Mouse (Mus musculus) liver, embryonic 15.5 days (tissue): ENCODE measurements around the gene Sergef. TPM values are rescaled to one million over a fixed set of nuclear protein-coding genes. Genes with fewer than 3 reads are reported as not detected.
"Not testable (repeated sequence)": the region's sequence is repeated elsewhere in the genome, so short reads cannot be mapped to it uniquely, and the experiment has no call there.

ENCODE experiments used
- ATAC-seq: fragments of 200-750 bp; cut with Nextera tagmentation; 2 replicates; pipeline ENCODE4 v1.8.0; 2017; ENCODE audit warnings: moderate number of reproducible peaks, mild to moderate bottlenecking, moderate library complexity; ENCODE audit not compliant: insufficient read depth
- H3K27ac ChIP-seq: fragments of 300-500 bp; sonication (generic); replicated peaks from 2 replicates; pipeline ENCODE4 v1.5.1; 2015; ENCODE audit warnings: mild to moderate bottlenecking, inconsistent platforms
- H3K27me3 ChIP-seq: fragments of 300-500 bp; sonication (generic); 2 replicates; pipeline ENCODE4 v1.6.1; 2015; ENCODE audit warnings: mild to moderate bottlenecking, inconsistent platforms
- H3K36me3 ChIP-seq: fragments of 300-500 bp; sonication (generic); replicated peaks from 2 replicates; pipeline ENCODE4 v1.6.1; 2015; ENCODE audit warnings: moderate library complexity, mild to moderate bottlenecking, inconsistent platforms
- H3K4me1 ChIP-seq: fragments of 300-500 bp; sonication (generic); replicated peaks from 2 replicates; pipeline ENCODE4 v1.6.1; 2015; ENCODE audit warnings: inconsistent platforms
- H3K4me2 ChIP-seq: fragments of 300-500 bp; sonication (generic); 2 replicates; pipeline ENCODE4 v1.6.1; 2015; ENCODE audit warnings: moderate library complexity, mild to moderate bottlenecking, inconsistent platforms
- H3K4me3 ChIP-seq: fragments of 300-500 bp; sonication (generic); replicated peaks from 2 replicates; pipeline ENCODE4 v1.5.1; 2015; ENCODE audit warnings: mild to moderate bottlenecking, inconsistent platforms
- H3K9ac ChIP-seq: fragments of 300-500 bp; sonication (generic); 2 replicates; pipeline ENCODE4 v1.6.1; 2015; ENCODE audit warnings: moderate library complexity, mild to moderate bottlenecking, inconsistent platforms
- H3K9me3 ChIP-seq: fragments of 300-500 bp; sonication (generic); replicated peaks from 2 replicates; pipeline ENCODE4 v1.6.1; 2016; ENCODE audit warnings: inconsistent platforms
- WGBS: fragments of 180-500 bp; shearing (Covaris S2); methylation state at CpG from one replicate; pipeline ENCODE4 v1.1.7; 2015; ENCODE audit warnings: mixed read lengths; ENCODE audit not compliant: insufficient replicate concordance; 5-methylcytosine and 5-hydroxymethylcytosine counted together
- polyA plus RNA-seq: library from polyadenylated mRNA; unstranded; fragments of >200 nt; fragmentation: Nextera tagmentation; extraction: Ambion mirVana; gene quantifications from 2 replicates; pipeline ENCODE4 v1.2.1, GENCODE M21; 2015

The Sergef gene
- 5.2 TPM in 2 replicates for polyA plus RNA-seq

DNA sequence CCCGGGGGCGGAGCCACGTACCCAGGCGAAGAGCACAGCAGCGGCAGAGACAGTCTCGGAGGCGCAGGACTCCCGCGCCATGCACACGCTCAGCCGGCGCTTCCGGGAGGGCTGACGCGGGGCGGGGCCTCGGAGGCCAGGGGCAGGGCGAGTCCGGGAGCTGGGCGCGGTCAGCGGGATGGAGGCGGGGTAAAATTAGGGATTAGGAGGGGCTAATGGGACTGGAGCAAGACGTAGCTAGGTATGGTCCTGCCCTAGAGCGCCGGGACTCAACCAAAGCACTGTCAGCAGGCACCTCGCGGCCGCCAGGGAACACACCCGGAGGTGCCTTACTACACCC lies at the start of gene Sergef:
Gene Sergef, minus strand, starts transcription at position 116 of the 340 bp plus-strand sequence.
- Histone ChIP-seq H3K4me3 (peak within 1 kb of the TSS; percentile 70), H3K4me2 (peak within 1 kb of the TSS; percentile 96), H3K36me3 (no peaks in the 10 kb centered on the region), H3K4me1 (peaks cover 17% of the 10 kb centered on the region), H3K9me3 (no peaks in the 10 kb centered on the region), H3K27ac (no peak within 1 kb of the TSS), H3K9ac (peak within 1 kb of the TSS; percentile 72), H3K27me3 (peaks cover 11% of the 10 kb centered on the region)
- WGBS, result under 1% methylated on average over 30 of the region's 30 CpGs
- peak; percentile 94 for ATAC-seq

DNA sequence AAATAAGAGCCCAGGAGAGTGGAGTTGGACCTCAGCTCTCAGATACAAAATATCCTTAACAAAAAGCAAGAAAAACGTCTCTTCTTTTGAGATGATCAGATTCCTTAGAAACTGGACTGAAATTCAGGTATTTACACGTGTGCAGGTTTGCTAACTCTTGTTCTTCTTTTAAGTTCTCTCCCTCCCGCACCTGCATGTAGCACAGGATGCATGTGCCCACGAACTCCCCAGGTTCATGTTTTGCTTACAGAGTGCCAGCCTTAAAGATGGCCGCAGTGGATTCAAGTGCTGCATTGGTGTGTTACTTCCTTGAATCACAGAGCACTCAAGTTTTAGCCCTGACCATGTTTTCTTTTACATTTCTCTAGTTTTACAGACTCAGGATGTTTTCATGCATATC lies 47.2 kb upstream of the Sergef start:
- Histone ChIP-seq H3K9me3 (no peaks in the 10 kb centered on the region), H3K27ac (no peak overlapping the region)
- 63% methylated on average over 5 of the region's 5 CpGs for WGBS

DNA sequence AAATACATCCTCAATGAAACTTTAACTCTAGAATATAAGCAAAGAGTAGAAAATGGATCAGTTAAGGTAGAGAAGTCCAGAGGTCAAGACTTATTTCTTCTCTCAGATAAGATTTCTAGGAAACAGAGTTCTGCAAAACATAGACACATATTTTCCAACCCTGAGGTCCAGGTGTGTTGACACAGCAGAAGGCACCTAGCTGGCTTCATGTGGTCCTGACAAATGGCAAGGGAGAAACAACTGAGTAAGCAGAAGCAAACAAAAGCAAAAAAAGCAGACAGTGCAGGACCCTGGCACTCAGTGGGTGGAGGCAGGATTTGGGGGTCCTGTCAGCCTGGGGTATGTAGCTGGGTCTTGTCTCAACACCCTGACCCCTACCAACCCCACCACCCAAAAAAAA lies 41.1 kb upstream of the Sergef start:
- no peak for ATAC-seq
- no peaks in the 10 kb centered on the region for H3K4me1 ChIP-seq
- H3K36me3 ChIP-seq, result no peaks in the 10 kb centered on the region
- no peak overlapping the region for H3K9ac ChIP-seq
- no peaks in the 10 kb centered on the region for H3K27me3 ChIP-seq
- no peak overlapping the region for H3K27ac ChIP-seq
- no peak overlapping the region for H3K4me2 ChIP-seq
- no peak overlapping the region for H3K4me3 ChIP-seq
- no peaks in the 10 kb centered on the region for H3K9me3 ChIP-seq

More for the DNA sequence above, 47.2 kb upstream of the Sergef start:
- no peak overlapping the region for H3K4me2 ChIP-seq
- no peak overlapping the region for H3K4me3 ChIP-seq
- H3K27me3 ChIP-seq, result no peaks in the 10 kb centered on the region
- peaks cover 38% of the 10 kb centered on the region for H3K36me3 ChIP-seq
- no peak for ATAC-seq
- H3K9ac ChIP-seq, result no peak overlapping the region
- no peaks in the 10 kb centered on the region for H3K4me1 ChIP-seq

DNA sequence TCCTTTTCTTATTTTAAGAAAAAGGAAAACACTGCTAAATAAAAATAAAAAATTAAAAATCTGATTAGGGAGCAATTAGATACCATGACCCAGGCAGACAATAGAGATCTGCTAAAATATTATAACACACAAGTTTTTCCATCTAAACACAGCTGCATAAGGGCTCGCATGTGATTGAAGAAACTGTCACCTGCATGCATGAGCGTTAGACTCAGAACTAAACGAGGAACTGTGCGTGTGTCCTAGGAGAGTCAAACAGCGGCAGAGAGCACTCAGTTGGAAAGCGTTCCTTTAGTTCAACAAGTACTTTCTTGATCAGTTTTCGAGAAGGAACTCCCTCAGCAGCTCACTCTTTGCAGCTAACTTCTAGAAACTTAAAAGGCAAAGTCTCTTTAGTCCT lies 39.4 kb upstream of the Sergef start:
- not testable (repeated sequence) for H3K9me3 ChIP-seq, H3K4me2 ChIP-seq, H3K27ac ChIP-seq, H3K4me3 ChIP-seq, H3K36me3 ChIP-seq, H3K27me3 ChIP-seq, H3K4me1 ChIP-seq, H3K9ac ChIP-seq, ATAC-seq
- 64% methylated on average over 7 of the region's 7 CpGs for WGBS

DNA sequence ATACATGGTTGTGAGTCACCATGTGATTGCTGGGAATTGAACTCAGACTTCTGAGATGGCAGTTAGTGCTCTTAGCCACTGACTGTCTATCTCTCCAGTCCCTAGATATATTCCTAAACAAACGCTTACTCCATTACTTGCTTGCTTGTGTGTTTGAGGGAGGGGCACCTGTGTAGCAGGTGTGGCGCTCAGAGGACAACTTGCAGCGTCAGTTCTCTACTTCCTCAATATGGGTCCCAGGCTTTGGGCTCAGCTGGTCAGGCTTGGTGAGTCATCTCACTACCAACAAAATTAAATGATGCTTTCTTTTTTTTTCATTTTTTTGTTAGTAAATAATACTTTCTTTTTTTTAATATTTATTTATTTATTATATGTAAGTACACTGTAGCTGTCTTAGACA lies 38.8 kb upstream of the Sergef start:
- no peak overlapping the region for H3K27ac ChIP-seq
- ATAC-seq, result no peak
- H3K27me3 ChIP-seq, result 0 out of 2 replicates have a peak, but pooled peaks cover 3% of the 10 kb centered on the region
- WGBS, result 42% methylated on average over 3 of the region's 3 CpGs
- no peaks in the 10 kb centered on the region for H3K9me3 ChIP-seq
- no peaks in the 10 kb centered on the region for H3K4me1 ChIP-seq
- no peaks in the 10 kb centered on the region for H3K36me3 ChIP-seq
- H3K4me3 ChIP-seq, result no peak overlapping the region
- H3K9ac ChIP-seq, result no peak overlapping the region
- H3K4me2 ChIP-seq, result no peak overlapping the region

DNA sequence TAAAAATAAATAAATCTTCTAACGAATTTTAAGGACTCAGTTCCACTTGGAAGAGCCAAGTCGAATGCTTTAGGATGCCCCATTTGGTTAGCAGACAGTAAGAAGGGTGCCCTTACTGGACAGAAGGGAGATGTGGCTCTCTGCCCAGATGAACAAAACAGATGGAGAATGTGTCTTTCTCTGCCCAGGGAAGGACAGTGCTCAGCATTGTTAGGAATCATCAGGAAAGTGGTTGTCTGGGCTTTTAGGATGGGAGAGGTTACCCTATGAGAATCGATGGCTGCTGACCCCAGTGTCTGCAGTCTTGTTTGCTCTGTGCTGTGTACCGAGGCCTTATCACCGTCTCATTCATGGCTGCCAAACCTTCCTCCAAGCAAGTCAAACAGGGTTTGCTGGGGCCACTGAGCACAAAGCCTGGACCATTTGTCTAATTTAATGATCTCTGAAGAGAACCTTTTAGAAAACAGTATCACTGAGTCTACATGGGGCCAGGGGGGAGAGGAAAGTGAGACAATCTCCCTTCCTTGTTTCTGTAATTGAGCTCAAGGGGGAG lies 37.3 kb upstream of the Sergef start:
- no peak overlapping the region for H3K27ac ChIP-seq
- H3K9ac ChIP-seq, result no peak overlapping the region
- H3K27me3 ChIP-seq, result peaks cover 3% of the 10 kb centered on the region; the same call in 1 of the 2 replicates
- no peak overlapping the region for H3K4me2 ChIP-seq
- ATAC-seq, result no peak
- H3K9me3 ChIP-seq, result no peaks in the 10 kb centered on the region
- H3K4me1 ChIP-seq, result no peaks in the 10 kb centered on the region
- H3K36me3 ChIP-seq, result no peaks in the 10 kb centered on the region
- WGBS, result 55% methylated on average over 5 of the region's 5 CpGs
- no peak overlapping the region for H3K4me3 ChIP-seq

DNA sequence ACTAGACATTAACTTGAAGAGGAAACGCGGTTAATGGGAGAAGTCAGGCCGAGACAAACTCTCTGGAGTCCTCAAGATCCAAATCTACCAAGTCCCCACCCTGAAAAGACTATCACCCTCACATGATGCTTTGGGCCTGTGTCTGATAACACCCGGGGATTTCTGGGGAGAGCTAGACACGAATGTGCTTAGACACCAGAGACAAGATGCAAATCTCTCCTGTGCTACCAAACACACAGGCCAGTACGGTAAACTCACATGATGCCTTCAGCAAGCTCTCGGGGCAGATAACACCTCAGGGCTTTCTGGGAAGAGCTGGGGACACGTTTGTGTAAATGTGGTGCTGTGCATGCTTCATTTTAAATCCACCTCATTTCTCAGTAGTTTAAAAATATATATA lies 36.3 kb upstream of the Sergef start:
- Histone ChIP-seq H3K9ac (no peak overlapping the region), H3K27ac (no peak overlapping the region), H3K27me3 (peaks cover 3% of the 10 kb centered on the region; the same call in 1 of the 2 replicates), H3K4me2 (no peak overlapping the region), H3K4me1 (no peaks in the 10 kb centered on the region), H3K36me3 (no peaks in the 10 kb centered on the region), H3K9me3 (no peaks in the 10 kb centered on the region), H3K4me3 (no peak overlapping the region)
- 31% methylated on average over 8 of the region's 8 CpGs for WGBS
- no peak for ATAC-seq

DNA sequence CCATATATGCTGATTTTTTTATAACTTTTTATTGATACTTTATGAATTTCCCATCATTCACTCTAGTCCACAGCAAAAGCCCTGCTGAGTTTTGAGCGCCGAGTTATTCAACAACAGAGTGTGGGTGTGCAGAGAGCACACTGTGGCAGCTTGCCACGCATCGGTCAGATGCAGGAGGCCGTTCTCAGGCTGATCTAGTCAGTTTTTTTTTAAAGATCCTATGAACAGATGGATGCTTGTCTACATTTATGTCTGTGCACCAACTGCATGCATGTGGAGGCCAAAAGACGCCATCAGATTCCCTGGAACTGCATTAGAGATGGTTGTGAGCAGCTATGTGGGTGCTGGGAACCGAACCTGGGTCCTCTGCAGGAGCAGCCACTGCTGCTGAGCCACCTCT lies 35.5 kb upstream of the Sergef start:
- peaks cover 3% of the 10 kb centered on the region; the same call in 1 of the 2 replicates for H3K27me3 ChIP-seq
- H3K9me3 ChIP-seq, result no peaks in the 10 kb centered on the region
- no peak overlapping the region for H3K4me2 ChIP-seq
- H3K4me3 ChIP-seq, result no peak overlapping the region
- no peak for ATAC-seq
- H3K4me1 ChIP-seq, result no peaks in the 10 kb centered on the region
- no peak overlapping the region for H3K27ac ChIP-seq
- 69% methylated on average over 7 of the region's 7 CpGs for WGBS
- no peak overlapping the region for H3K9ac ChIP-seq
- no peaks in the 10 kb centered on the region for H3K36me3 ChIP-seq

DNA sequence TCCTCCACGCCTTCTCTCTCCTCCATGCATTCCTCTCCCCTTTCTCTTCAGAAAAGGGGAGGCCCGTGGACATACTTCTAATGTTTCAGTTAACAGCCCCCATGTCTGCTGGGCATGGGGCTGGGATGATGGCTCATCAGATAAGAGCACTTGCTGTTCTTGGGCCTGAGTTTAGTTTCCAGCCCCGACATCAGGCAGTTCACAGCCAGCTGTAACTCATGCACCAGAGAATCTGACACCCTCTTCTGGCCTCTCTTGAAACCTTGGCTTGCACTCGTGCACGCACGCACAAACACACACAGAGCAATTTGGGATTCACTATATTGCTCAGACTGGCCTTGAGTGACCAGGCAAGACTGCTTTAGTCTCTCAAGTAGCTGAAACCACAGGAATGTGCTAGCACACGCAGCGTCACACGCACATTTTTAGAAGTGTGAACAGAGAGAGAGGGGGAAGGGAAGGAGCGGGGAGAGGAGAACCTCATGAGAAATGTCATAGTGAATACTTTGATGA lies 32.6 kb upstream of the Sergef start, which contains the start of gene Tph1:
Gene Tph1, minus strand, starts transcription at position 378 of the 513 bp plus-strand sequence.
- 33% methylated on average over 10 of the region's 10 CpGs for WGBS
- Histone ChIP-seq H3K4me1 (no peaks in the 10 kb centered on the region), H3K4me2 (no peak within 1 kb of the TSS), H3K36me3 (no peaks in the 10 kb centered on the region), H3K27me3 (peaks cover 23% of the 10 kb centered on the region), H3K9me3 (no peaks in the 10 kb centered on the region), H3K4me3 (no peak within 1 kb of the TSS), H3K9ac (no peak within 1 kb of the TSS), H3K27ac (no peak within 1 kb of the TSS)
- ATAC-seq, result no peak

DNA sequence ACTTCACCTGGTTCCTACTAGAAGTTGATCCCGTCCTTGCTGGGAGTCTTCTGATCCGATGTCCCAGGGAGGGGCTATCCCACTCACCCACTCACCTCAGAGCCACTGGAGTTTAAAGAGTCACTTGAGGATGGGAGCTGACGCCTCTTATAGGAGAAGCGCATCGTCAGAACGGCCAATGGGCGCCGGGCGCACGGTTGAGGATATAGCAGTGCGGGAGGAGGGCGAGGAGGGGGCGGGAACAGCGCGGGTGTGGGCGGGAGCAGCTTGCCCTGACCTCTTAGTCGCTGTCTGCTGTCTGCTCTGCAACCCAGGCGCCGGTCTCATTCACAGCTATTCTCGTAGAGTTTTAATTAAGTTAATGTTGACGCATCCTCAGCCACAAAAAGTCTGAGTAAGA lies 27.6 kb upstream of the Sergef start:
- Histone ChIP-seq H3K27me3 (peaks cover 47% of the 10 kb centered on the region), H3K9ac (no peak overlapping the region), H3K27ac (no peak overlapping the region), H3K36me3 (no peaks in the 10 kb centered on the region), H3K4me1 (no peaks in the 10 kb centered on the region), H3K9me3 (no peaks in the 10 kb centered on the region), H3K4me3 (no peak overlapping the region), H3K4me2 (peak overlapping the region; percentile 7; the same call in 1 of the 2 replicates)
- ATAC-seq, result no peak
- 2% methylated on average over 21 of the region's 21 CpGs for WGBS

DNA sequence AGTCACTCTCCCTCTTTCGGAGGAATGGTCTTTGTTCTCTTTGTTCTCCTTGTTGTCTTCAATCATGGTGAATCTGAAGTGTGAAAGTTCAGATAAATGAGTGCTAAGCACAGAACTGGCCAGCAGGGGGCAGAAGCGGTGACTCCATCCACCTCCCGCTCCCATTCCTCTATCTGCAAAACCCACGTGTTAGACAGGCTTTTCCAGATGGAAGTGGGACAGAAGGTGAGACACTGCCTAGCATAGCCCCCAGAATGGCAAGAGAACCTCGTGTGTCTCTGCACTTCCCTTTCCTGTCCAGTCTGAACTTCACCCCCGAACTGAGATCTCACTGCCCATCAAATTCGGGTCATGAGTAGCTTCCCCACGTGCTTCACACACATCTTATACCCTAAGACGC lies 25.6 kb upstream of the Sergef start:
- Histone ChIP-seq H3K4me3 (no peak overlapping the region), H3K4me2 (no peak overlapping the region), H3K27me3 (peaks cover 50% of the 10 kb centered on the region), H3K9me3 (no peaks in the 10 kb centered on the region), H3K27ac (no peak overlapping the region), H3K36me3 (no peaks in the 10 kb centered on the region), H3K9ac (no peak overlapping the region), H3K4me1 (no peaks in the 10 kb centered on the region)
- ATAC-seq, result no peak
- 20% methylated on average over 9 of the region's 9 CpGs for WGBS

DNA sequence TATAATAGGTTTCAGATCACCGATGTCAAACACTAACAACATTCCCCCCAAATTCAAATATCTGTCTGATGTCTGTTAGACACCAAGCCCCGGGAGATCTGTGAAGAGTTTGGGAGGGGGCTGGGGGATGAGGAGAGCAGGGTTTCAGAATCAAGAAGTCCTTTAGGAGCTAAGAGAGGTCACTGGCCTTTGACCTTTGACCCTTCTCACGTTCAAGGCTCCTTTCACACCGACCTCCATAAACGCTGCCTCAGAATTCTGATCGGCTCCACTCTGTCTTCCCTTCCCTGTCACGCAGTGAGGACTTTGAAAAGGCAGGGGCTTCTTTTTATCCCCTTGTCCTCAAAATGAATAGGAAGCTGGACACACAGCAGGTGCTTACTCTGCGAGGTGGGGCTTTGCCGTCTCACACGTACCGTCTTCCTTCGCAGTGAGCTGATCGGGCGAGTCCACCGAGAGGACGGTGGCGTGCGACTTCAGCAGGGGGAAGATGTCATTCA lies 22.0 kb upstream of the Sergef start:
- H3K36me3 ChIP-seq, result no peaks in the 10 kb centered on the region
- WGBS, result 61% methylated on average over 18 of the region's 18 CpGs
- H3K9ac ChIP-seq, result no peak overlapping the region
- no peaks in the 10 kb centered on the region for H3K9me3 ChIP-seq
- H3K27me3 ChIP-seq, result peaks cover 24% of the 10 kb centered on the region
- H3K27ac ChIP-seq, result no peak overlapping the region
- no peak overlapping the region for H3K4me2 ChIP-seq
- no peak overlapping the region for H3K4me3 ChIP-seq
- no peaks in the 10 kb centered on the region for H3K4me1 ChIP-seq
- ATAC-seq, result no peak
